Mouse (Mus musculus) WW6 (cell line): Measurements from ENCODE around the gene Hsp90ab1.
A peak's percentile ranks its signal among the peaks of the same experiment; 100 is the strongest.

Experiments used
- DNase-seq: peaks from one replicate; pipeline ENCODE4 v3.0.0-alpha.2; 2013; ENCODE audit warnings: low read depth, low spot score

Hsp90ab1 gene

GRCm38 (mm10) chr17:45580958-45581477, 7.9 kb upstream of the Hsp90ab1 start:
- DNase-seq = no peak

GRCm38 (mm10) chr17:45579554-45579953, 6.5 kb upstream of the Hsp90ab1 start:
- no peak for DNase-seq

GRCm38 (mm10) chr17:45578843-45579242, 5.8 kb upstream of the Hsp90ab1 start:
- no peak for DNase-seq

- DNase-seq = no peak
Measured at GRCm38 (mm10) chr17:45578242-45578641, 5.2 kb upstream of the Hsp90ab1 start.

- no peak for DNase-seq
Measured at GRCm38 (mm10) chr17:45575123-45575897, 2.2 kb upstream of the Hsp90ab1 start.

GRCm38 (mm10) chr17:45574129-45574761, 1.2 kb upstream of the Hsp90ab1 start:
- no peak for DNase-seq

- peak; percentile 83 for DNase-seq
Measured at GRCm38 (mm10) chr17:45573780-45574123, 681 bp upstream of the Hsp90ab1 start.

- DNase-seq = no peak
Measured at GRCm38 (mm10) chr17:45572103-45573086, 676 bp downstream of the Hsp90ab1 start.

GRCm38 (mm10) chr17:45569999-45570398, 3.1 kb downstream of the Hsp90ab1 start:
- DNase-seq = no peak

- DNase-seq = no peak
Measured at GRCm38 (mm10) chr17:45568990-45569389, 4.1 kb downstream of the Hsp90ab1 start.

GRCm38 (mm10) chr17:45567162-45567601, 5.9 kb downstream of the Hsp90ab1 start:
- DNase-seq = no peak

GRCm38 (mm10) chr17:45566360-45567161, 6.5 kb downstream of the Hsp90ab1 start:
- no peak for DNase-seq

- no peak for DNase-seq
Measured at GRCm38 (mm10) chr17:45566031-45566359, 7.1 kb downstream of the Hsp90ab1 start.

- no peak for DNase-seq
Measured at GRCm38 (mm10) chr17:45565103-45565502, 8.0 kb downstream of the Hsp90ab1 start.

GRCm38 (mm10) chr17:45564531-45565084, 8.5 kb downstream of the Hsp90ab1 start:
- no peak for DNase-seq

GRCm38 (mm10) chr17:45563655-45564530, 9.2 kb downstream of the Hsp90ab1 start, which contains the start of gene Slc35b2:
Gene Slc35b2 (plus strand): TSS chr17:45563874.
- DNase-seq = peak; percentile 79

GRCm38 (mm10) chr17:45563216-45563615, 9.9 kb downstream of the Hsp90ab1 start:
- DNase-seq = no peak

- no peak for DNase-seq
Measured at GRCm38 (mm10) chr17:45559732-45560525, 13.1 kb downstream of the Hsp90ab1 start.
